Mouse (Mus musculus): ENCODE results near the gene Setd1a. TPM values are rescaled to one million over a fixed set of nuclear protein-coding genes. Genes with fewer than 3 reads are reported as not detected.
A peak's percentile ranks its signal among the peaks of the same experiment; 100 is the strongest.

The Setd1a gene
- total and polyA plus RNA-seq, 2 experiments from 2014 or later, result 16.4 to 18.0 TPM

DNA sequence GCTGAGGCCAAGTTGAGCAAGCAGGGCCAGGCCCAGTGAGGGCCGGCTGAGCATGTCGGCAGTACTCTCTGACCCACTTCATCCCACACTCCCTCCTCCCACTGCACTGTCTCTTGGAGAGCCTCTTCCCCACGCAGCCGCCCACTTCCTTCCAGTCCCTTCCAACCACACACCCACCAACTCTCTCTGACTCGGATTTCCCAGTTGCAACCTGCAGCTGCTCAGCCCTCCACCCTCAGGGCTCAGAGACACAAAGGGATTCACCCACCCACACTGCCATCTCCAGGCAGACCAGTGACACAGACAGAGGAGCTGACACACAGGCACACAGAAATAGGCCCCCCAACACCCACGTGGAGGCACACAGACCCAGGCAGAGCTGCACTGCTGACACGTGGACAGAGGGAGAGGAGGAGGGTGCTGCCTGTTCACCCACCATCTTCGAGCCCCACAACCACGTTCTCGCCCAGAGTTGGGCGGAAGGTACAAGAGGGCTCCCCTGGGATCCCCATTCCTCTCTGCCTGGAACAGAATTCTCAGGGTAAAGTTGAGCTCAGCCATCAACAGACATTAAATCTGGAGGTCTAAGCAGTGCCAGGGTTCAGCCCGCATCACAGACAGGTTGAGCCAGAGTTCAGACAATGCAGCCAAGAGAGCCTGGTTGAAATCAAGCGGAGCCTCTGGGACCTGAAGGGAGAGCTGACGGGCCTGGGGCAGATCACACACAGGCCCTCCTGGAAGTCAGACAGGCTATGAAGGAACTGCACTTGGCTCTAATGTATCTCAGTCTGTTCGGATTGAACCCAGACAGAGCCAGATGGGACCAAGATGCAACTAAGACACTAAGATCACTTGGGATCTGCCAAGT is 39.7 kb downstream of the Setd1a start:
- DNase-seq (ENCODE audit: low spot score), result peak; percentile 14
- H3K9ac ChIP-seq (replicated peaks; ENCODE audit: low read length, poor library complexity, severe bottlenecking), result no peak overlapping the region

DNA sequence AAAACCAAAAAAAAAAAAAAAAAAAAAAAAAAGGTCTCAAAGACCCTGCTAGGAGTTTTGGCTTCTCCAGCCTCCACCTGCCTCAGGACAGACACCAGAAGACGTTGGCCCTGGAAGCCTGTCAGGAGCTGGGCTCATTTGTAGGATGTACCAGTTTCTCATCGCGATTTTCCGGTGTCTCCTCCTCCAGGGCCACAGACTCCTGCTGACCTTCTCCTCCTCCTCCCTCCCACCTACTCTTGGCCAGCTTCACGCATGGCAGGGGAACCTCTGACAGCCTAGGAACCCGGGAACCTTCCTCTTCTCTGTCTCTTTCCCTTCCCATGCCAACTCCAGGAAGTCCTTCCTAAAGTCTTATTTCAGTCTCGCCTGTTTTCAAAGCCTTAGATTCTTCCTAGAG is 40.6 kb downstream of the Setd1a start:
- Histone ChIP-seq H3K4me2 (ENCODE audit: low read depth, low read length, poor library complexity, severe bottlenecking) (no peak overlapping the region), H3K36me3 (ENCODE audit: insufficient read depth, low read length) (peaks cover 29% of the 10 kb centered on the region), H3K4me1 (ENCODE audit: insufficient read depth, low read length) (no peaks in the 10 kb centered on the region), H3K9me3 (ENCODE audit: low read length) (no peaks in the 10 kb centered on the region), H3K27ac (ENCODE audit: low read depth, low read length) (no peak overlapping the region), H3K27me3 (ENCODE audit: insufficient read depth, low read length) (no peaks in the 10 kb centered on the region), H3K4me3 (ENCODE audit: low read depth, low read length) (no peak overlapping the region), H3K9ac (replicated peaks; ENCODE audit: low read length, poor library complexity, severe bottlenecking) (no peak overlapping the region)
- DNase-seq (ENCODE audit: low spot score) (no peak), ATAC-seq (ENCODE audit: low FRiP score) (no peak)
- no peak for TF ChIP-seq CTCF (IDR thresholded peaks at IDR 0.05)
- 79% methylated on average over 7 of the region's 7 CpGs for WGBS

More for the DNA sequence above, 39.7 kb downstream of the Setd1a start:
- Histone ChIP-seq H3K4me1 (ENCODE audit: insufficient read depth, low read length) (no peaks in the 10 kb centered on the region), H3K36me3 (ENCODE audit: insufficient read depth, low read length) (peaks cover 32% of the 10 kb centered on the region), H3K27me3 (ENCODE audit: insufficient read depth, low read length) (no peaks in the 10 kb centered on the region), H3K4me3 (ENCODE audit: low read depth, low read length) (no peak overlapping the region), H3K27ac (ENCODE audit: low read depth, low read length) (no peak overlapping the region), H3K9me3 (ENCODE audit: low read length) (no peaks in the 10 kb centered on the region), H3K4me2 (ENCODE audit: low read depth, low read length, poor library complexity, severe bottlenecking) (no peak overlapping the region)
- 69% methylated on average over 15 of the region's 15 CpGs for WGBS
- ATAC-seq (ENCODE audit: low FRiP score), result no peak
- TF ChIP-seq CTCF (IDR thresholded peaks at IDR 0.05), result peak; percentile 40

DNA sequence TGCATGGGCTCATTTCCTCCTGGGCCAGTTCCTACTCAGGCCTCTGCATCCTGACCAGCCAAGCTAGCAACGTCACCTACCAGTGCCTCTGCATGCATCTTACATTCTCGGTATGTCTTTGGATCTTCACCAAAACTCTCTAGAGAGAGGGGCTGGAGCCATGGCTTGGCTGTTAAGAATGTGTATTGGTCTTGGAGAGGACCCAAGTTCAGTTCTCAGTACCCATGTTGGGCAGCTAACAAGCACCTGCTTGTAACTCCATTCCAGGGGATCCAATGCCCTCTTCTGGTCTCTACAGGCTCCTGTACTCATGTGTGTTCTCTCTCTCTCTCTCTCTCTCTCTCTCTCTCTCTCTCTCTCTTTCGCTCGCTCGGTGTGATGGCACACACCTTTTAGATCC is 41.3 kb downstream of the Setd1a start:
- no peak overlapping the region for H3K9ac ChIP-seq (replicated peaks; ENCODE audit: low read length, poor library complexity, severe bottlenecking)
- peaks cover 4% of the 10 kb centered on the region for H3K4me1 ChIP-seq (ENCODE audit: insufficient read depth, low read length)
- 93% methylated on average over 5 of the region's 5 CpGs for WGBS
- H3K4me2 ChIP-seq (ENCODE audit: low read depth, low read length, poor library complexity, severe bottlenecking), result no peak overlapping the region
- H3K4me3 ChIP-seq (ENCODE audit: low read depth, low read length), result no peak overlapping the region
- no peak for TF ChIP-seq CTCF (IDR thresholded peaks at IDR 0.05)
- no peak overlapping the region for H3K27ac ChIP-seq (ENCODE audit: low read depth, low read length)
- H3K27me3 ChIP-seq (ENCODE audit: insufficient read depth, low read length), result no peaks in the 10 kb centered on the region
- no peak for ATAC-seq (ENCODE audit: low FRiP score)
- peaks cover 24% of the 10 kb centered on the region for H3K36me3 ChIP-seq (ENCODE audit: insufficient read depth, low read length)
- no peak for DNase-seq (ENCODE audit: low spot score)
- H3K9me3 ChIP-seq (ENCODE audit: low read length), result no peaks in the 10 kb centered on the region

DNA sequence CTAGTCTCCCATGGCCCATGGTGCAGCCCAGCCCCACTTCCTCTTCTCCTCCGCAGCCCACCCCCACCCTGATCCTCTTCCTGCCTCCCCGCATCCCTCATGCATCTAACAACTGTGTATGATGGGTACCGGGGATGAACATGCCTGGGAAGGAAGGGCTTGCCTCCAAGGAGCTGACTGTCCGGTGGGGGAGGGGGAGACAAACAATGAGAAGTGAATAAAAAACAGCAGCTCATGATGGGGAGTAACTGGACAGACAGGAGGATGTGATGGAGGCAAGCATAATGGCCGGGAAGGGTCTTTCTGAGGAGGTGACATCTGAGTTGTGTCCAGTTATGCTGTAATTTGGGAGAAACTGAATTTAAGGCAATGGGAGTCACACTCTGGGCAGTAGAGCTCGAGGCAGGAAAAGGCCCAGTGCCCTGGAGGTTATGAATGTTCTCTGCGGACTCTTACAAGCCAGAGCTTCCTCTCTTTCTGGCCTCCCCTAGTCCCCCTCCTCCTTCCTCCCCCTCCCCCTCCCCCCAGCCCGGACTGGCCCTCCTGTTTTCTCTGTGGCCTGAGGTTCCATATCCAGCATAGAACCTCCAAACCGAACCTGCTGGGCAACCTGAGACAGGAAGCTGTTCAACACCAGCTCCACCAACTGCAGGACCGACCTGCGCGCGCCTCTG is 44.5 kb downstream of the Setd1a start:
- WGBS, result 76% methylated on average over 13 of the region's 13 CpGs
- DNase-seq (ENCODE audit: low spot score) (no peak), ATAC-seq (ENCODE audit: low FRiP score) (no peak)
- no peak overlapping the region for H3K27ac ChIP-seq (ENCODE audit: low read depth, low read length)
- no peak for TF ChIP-seq CTCF (IDR thresholded peaks at IDR 0.05)
- no peak overlapping the region for H3K4me2 ChIP-seq (ENCODE audit: low read depth, low read length, poor library complexity, severe bottlenecking)
- H3K36me3 ChIP-seq (ENCODE audit: insufficient read depth, low read length), result peaks cover 6% of the 10 kb centered on the region; the same call in 1 of the 2 replicates
- no peak overlapping the region for H3K4me3 ChIP-seq (ENCODE audit: low read depth, low read length)
- H3K9me3 ChIP-seq (ENCODE audit: low read length), result no peaks in the 10 kb centered on the region
- no peak overlapping the region for H3K9ac ChIP-seq (replicated peaks; ENCODE audit: low read length, poor library complexity, severe bottlenecking)
- H3K27me3 ChIP-seq (ENCODE audit: insufficient read depth, low read length), result no peaks in the 10 kb centered on the region
- H3K4me1 ChIP-seq (ENCODE audit: insufficient read depth, low read length), result peaks cover 14% of the 10 kb centered on the region

DNA sequence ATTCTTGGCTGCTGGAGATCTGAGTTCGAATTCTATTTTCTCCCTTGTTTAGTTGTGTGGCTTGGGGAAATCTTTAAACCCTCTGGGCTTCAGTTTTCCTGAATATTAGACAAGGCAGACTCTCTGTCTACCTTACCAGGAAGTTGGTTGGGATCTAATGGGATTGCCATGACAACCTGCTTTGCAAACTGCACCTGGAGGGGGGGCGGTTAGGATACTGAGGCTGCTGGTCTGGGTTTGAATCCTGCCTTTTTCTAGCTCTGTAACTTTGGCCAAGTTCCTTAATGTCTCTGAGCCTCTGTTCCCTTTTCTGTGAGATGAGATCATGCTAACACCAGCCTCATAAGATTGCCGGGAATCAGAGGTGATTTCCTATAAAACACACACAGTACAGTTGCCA is 46.0 kb downstream of the Setd1a start:
- peaks cover 4% of the 10 kb centered on the region; the same call in 1 of the 2 replicates for H3K36me3 ChIP-seq (ENCODE audit: insufficient read depth, low read length)
- peaks cover 14% of the 10 kb centered on the region for H3K4me1 ChIP-seq (ENCODE audit: insufficient read depth, low read length)
- H3K4me2 ChIP-seq (ENCODE audit: low read depth, low read length, poor library complexity, severe bottlenecking), result no peak overlapping the region; the same call in 1 of the 2 replicates
- H3K27me3 ChIP-seq (ENCODE audit: insufficient read depth, low read length), result no peaks in the 10 kb centered on the region
- no peaks in the 10 kb centered on the region for H3K9me3 ChIP-seq (ENCODE audit: low read length)
- 94% methylated on average over 3 of the region's 3 CpGs for WGBS
- no peak overlapping the region for H3K9ac ChIP-seq (replicated peaks; ENCODE audit: low read length, poor library complexity, severe bottlenecking)
- TF ChIP-seq CTCF (IDR thresholded peaks at IDR 0.05), result no peak
- ATAC-seq (ENCODE audit: low FRiP score) (no peak), DNase-seq (ENCODE audit: low spot score) (no peak)
- no peak overlapping the region for H3K4me3 ChIP-seq (ENCODE audit: low read depth, low read length)
- H3K27ac ChIP-seq (ENCODE audit: low read depth, low read length), result no peak overlapping the region

All from midbrain, postnatal 0 days (tissue).